Mouse (Mus musculus) right cerebral cortex, postnatal 25 days (tissue): Measurements from ENCODE around the gene Gucy2d.
A peak's percentile ranks its signal among the peaks of the same experiment; 100 is the strongest.

Experiments
- DNase-seq: peaks from one replicate; pipeline ENCODE4 v3.0.0; 2022

The Gucy2d gene

DNA sequence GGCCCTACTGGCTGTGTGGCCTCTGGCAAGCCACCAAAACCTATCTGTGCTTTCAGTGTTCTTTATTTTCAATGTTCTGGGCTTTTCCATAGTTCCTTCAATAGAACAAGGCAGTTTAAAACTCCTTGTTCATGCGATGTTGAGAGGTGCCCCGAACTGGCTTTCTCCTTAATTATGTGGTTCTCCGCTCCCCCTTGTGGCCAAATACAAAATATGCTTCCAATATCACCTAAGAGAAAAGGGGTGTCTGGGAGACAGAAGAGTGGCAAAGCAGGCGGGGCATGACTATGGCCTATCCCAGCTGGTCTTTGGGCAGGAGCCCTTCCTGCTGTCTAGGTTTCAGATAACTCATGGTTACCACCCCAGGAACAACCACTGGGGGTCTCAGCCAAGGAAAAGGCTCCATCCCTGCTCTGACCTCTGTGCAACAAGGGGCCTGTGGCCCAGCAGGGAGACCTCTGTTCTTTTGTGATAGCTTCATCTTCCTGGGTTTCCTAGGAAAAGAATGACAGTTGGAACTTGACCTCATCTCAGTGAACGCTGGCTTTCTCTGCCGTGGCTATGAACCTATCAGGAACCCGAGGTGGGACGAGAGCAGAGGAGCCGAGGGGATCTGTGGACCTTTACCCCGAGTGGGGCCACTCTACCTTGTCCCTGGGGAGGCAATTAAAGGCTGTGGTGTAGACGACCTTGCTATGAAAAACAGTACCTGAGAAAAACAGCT is 7.5 kb downstream of the Gucy2d start:
- DNase-seq: no peak

DNA sequence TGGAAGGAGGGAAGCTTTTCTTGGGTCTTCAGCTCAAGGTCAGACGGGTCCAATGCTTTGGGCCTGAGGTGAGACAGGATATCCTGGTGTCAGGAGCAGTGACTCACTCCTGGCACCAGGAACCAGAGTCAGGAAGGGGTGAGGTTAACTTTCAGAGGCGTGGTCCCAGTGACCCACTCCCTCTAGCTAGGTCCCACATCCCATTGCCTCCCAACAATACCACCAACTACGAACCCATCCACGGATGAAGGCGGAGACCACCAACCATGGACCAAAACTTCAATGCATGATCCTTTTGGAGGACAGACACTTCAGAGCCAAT is 8.1 kb downstream of the Gucy2d start:
- DNase-seq: no peak

DNA sequence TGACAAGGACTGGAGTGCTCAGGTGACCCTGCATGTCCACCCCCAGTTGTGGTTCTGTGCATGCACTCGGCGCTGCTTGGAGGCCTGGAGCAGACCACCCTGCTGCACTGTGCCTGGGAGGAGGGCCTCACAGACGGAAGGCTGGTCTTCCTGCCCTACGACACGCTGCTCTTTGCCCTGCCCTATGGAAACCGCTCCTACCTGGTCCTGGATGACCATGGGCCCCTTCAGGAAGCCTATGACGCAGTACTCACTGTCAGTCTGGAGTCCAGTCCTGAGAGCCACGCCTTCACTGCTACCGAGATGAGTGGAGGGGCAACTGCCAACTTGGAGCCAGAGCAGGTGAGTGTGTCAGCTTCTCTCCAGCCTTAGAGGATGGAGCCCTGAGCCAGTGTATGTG is 9.5 kb downstream of the Gucy2d start:
- no peak for DNase-seq

DNA sequence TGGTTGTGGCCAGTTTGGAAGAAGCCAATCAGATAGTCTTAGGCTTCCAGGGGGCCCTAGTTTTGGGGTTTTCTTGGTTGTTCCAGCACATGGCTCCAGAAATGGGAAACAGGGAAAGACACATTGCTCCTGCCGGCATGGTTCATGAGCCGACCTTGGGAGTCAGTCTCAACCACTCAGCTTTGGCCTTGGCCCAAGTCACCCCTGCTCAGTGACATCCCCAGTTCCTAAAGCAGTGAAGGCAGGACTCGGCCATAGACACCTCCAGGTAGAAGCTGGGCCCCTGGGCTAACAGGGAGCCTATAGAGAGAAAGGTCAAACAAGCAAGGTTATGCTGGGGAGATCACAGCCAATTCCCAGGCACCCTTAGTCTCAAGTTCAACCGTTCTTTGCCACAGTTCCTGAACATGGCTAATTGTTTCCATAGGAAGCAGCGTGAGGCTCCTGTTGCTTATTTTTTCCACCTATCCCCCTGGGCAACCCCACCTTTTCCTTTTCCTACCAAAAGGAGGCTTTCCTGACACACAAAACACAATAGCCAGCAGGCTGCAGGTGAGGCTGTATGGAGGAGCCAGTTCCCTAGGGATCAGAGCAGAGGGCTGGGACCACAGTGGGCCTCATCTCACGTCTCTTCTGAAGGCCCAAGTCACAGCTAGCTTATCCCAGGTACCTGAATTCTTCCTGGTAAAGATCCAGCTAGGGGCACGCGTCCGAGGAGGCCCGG is 14.3 kb downstream of the Gucy2d start:
- no peak for DNase-seq

DNA sequence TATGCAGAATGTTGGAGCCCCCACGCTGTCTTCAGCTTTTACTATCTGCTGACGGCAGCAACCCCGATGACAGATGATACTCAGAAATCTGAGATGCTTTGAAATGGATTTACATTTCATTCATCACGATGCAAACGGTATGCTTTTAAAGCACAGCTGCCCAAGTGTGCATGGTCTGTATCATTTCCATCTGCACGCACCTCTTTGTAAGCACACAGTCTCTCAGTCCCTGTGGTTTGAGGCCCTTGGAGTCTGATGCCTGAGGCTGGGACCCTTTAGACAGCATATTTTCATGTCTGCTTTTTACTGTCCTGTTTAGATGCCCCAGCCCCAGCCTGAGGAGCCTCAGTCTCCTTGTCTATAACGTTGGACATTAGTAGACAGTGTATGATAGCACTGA is 20.1 kb downstream of the Gucy2d start:
- no peak for DNase-seq

DNA sequence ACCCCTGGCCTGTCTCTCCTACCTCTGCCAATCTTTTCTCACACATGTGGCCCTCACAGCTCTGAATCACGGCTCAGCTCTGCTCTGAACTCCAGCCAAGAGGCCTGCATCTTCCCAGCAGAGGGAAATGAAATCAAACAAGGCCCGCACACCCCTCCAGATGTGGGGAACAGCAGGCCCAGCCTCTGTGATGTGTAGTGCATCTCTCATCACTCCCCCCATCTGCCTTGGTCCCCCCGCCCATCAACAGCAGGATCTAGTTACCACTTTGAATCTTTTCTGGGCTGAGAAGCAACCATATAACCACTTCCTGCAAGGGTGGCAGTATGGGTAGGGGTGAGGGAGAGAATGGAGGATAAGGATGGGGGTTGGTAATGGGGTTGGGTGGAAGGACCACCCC is 28.9 kb downstream of the Gucy2d start:
- no peak for DNase-seq

DNA sequence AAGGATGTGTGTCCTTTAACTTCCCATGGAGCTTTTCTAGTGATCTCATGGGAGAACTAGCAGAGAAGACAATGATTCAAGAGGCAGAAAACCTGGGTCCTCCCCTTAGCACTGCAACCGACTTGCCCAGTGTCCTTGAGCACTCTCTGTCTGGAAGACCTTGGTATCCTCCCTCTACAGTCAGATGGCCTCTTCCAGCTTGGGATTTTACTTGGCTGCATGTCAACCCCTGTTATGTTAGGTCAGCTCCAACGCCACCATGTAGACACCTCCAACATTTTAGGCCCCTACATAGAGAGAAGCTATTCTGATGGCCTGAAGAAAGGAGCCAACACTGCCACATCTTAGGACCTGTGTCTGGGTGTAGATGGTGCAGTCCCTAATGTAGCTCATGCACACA is 32.3 kb downstream of the Gucy2d start:
- DNase-seq: no peak

DNA sequence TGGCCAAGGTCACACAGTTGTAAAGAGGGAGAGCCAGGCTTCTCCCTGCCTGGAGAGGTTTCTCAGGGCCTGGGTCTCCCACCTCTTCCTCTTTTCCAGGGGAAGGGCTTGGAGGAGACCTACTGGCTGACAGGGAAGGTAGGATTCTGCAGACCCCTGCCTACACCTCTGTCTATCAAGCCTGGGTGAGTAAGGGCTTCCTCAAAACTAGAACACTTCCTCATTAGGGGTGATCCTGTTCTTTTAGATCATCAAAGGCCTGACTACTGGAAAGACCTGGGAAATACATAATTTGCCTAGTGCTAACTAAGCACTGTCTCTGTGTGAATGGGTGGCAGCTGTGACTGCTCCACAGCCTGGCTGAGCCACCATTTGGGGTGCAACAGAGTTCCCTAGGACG is 34.3 kb downstream of the Gucy2d start:
- no peak for DNase-seq

DNA sequence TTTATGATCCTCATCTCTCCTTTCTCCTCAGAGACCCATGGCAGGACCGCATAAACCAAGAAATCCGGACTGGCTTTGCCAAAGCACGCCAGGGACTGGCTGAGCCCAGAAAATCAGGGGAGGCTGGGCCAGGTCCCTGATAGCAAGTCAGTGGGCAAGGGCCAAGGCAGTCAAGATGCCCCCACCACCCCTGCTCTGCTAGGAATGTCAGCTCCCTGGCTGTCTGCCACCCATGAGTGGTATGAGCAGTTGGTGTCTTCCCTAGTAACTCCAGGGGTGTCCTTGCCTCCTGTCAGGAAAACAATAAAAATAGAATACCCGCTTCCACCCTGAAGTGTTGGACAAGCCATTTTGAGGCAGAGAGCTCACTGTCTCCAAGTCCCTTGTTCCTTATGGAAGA is 36.9 kb downstream of the Gucy2d start:
- DNase-seq: no peak

DNA sequence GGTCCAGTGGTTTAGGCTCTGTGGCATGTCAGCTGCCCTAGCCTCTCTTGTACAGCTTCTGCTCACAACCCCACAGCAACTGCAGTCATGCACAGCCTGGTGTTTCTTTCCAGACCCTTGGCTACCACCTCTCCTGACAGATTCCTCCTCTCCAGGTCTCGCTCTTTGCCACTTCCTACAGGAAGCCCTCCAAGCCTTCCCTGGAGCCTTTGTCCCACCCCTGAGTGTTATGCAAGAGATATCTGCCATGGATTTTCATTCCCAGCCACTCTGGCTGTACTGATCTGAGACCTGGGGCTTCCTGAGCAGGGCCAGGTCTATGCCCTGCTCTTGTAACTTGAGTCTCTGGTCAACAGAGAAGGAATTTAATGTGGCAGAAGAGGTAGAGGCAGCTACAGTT is 40.3 kb downstream of the Gucy2d start:
- DNase-seq: no peak

DNA sequence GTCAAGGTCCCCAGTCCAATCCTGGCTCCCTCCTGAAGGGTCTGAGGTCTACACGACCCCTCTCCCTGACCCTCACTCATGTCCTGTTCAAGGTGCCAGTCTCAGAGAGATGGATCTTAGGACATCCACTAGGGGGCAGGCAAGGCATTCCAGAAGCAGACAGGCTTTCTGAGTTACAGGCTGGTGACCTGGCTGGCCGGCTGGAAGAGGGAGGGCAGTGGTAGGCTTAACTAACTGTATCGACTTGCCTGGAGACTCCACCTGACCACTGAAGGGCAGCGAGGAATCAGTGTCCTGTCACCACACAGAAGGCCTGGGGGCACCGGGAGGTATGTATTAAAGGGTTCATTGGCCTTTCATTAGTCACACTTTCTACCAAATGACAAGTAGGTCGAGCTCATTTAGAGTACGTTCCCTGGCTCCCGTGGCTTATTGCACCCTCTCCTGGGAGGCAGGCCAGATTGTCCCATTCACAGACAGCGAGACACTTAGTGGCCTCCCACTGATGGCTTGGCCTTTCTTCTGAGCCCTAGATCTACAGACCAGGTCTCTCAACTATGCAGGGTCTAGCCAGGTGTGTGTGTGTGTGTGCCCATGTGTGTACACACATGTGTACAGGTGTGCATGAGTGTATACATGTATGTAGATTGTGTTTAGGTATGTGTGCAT is 41.0 kb downstream of the Gucy2d start:
- peak; percentile 62 for DNase-seq

DNA sequence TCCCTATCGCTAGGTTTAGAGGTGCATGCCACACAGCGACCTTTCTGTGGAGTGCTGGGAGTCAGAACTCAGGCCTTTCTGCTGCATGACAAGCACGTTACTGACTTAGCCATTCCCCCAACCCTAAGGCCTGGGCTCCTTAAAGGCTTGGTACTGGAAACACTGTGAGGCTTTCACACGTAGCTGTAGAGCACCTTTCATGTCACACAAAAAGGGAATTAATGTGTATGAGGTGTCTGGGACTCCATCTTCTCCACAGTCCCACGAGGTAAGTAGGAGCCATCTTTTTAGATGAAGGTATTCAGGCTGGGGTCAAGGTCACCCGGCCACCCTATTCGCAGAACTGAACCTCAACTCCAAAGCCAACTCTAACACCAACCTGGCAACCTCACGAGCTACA is 41.6 kb downstream of the Gucy2d start:
- no peak for DNase-seq

DNA sequence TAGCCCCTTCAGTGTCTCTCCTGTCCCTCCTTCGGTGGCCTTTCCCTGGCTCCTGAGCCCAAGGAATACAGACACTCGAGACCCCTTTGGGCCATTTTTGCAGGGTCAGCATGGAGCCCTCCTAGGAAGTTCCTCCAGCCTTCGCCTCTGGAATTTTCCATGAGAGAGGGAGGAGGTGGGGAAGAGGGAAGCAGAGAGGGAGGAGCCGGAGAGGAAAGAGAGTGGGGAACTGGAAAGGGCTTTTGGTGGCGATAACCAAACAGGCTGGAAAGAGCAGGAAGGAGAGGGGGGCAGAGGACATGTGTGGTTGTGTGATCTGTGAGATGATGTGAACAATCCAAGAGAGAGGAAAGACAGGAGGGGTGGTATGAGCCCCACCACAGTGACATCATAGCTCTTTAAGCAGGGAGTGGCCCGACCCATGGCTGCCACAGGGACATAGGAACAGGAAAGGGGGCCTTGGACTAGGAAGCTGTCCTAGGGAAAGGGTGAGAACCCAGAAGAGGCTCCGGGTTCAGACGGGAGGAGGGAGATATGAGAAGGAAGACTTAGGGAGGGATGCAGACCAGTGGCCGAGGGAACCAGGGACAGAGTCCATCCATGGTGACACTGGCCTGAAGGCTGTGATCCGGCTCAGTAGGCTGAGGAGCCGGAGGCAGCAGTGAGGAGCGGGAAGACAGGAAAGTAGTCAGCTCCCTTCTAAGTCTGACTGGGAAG is 42.5 kb downstream of the Gucy2d start:
- no peak for DNase-seq

DNA sequence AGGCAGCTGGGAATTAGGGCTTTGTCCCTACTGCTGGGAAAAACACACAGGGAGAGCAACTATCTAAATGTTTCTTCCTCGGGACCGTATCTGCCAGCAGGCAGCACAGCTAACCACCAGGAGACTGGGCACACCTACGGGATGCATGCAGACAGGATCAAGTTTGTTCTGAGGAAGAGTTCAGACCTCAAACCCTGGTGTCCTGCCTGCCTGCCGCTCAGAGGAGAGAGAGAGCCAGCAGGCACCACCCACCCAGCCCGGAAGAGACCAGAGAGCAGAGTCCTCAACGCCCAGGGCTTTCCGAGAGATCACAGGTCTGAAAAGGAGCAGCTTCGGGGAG is 43.0 kb downstream of the Gucy2d start:
- no peak for DNase-seq

DNA sequence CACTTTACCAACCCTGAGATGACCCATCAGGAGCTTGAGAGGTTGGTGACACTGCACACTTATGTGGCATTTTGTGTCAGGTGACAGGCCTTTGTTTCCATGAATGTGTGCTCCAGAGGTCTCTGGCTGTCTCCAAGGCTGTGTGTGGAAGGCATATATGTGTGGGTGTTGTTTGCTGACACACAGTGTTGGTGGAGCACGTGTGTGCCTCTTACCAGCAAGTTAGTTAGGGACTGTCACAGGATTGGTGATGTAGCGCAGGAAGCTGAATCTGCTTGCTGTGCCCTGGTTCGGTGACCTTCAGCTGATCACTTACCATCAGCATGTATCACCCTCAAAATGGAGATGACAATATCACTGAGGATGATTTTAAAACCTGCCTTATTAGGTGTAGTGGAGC is 44.7 kb downstream of the Gucy2d start:
- DNase-seq: no peak

DNA sequence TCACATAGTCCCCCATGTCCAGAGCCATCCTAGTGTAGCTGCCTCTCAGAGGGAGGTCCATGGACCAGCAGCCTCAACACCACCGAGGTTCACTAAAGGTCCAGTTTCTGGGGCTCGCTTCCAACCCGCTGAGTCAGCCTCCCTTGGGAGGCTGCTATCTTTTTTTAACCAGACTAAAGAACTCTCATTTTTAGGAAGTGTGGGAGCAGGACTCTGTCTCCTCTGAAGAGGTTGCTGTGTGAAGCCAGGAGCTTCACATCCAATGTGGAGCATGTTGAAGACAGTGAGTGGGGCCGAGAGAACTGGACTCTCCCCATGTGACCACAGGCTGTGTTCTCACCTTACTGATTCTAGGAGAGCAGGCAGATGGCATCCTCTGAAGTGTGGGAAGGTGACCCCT is 45.3 kb downstream of the Gucy2d start:
- DNase-seq: no peak

DNA sequence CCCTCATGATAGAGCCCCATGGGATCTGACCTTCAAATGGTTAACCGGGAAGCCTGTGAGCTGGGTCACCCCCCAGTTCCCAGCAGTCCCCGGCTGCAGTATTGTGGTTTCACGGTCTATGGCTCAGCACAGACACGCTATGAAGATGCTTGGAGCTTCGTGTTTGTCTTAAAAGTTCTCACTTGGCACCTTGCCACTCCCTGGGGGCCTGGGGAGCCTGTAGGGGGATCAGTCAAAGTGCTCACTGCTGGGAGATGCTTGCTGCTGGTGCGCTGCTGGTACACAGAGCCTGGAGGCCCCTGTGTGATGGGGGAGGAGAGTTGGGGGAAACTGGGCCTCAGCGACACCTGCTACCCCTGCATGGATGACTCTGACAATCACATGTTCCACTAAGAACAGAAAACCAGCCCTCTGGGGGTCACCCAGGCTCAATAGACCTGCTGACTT is 46.3 kb downstream of the Gucy2d start:
- DNase-seq: no peak

DNA sequence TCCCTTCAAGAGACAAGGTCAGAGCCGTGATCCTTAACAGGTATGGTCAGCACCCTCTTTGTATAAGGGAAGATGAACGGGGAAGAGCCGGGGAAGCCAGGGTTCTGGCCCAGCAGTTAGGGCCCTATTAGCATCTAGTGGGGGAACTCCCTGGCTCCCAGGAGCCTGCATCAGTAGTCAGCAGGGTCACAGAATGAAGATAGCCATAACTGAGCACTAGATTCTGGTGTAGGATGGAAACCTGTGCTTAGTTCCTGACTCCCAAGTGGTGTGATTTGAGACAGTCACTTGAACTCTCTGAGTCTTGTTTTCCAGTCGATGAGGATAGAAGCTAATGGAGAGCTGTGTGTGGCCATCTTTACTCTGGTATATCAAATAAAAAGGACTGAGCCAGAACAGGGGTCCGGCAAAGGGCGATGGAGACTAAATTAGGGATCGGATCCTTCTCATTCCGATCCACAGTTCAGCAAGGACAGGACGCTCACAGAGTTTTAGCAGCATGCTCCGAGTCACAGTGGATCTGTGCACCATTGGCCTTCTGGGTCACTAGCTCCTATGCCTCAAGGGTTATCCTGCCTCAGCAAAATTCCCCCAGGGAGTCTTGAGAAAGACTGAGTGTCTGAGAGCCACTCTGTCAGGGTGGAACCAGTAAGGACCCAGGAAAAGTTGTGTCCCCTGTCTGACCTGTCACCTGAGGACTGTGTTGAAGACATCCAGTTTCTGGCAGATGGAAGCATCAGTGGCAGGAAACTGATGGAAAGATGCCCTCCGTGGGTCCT is 47.2 kb downstream of the Gucy2d start:
- DNase-seq: no peak

DNA sequence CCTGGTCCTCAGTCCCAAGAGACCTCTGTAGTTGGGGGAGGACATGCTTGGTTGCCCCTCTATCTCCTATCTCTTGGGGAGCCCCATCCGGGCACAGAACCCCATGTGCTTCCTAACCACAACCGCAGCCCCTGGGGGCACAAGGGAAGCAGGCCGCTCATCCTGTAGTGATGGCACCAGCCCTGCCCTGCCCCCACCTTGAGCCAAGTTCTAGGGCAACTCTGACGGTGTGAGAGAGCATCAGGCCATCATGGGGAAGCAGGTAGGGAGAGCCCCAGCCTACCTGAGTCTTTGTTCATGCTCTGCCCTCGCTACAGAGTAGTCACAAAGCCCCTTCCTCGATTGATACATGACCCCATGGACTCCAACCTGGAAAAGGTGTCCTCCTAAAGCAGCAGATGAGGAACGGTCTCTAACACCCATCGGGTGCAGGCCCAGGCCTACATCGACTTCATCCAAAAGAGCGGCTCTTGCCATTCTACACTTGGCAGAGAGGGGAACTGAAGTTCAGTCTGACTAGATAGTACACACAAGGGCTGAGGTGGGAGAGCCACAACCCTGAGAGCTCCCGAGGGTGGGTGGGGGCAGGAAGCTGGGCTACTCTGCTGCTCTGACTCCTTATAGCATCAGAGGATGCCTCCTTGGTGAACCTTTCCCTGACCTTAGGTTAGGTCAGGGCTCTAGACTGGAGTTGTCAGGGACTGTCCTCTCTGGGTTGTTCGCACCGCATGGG is 48.3 kb downstream of the Gucy2d start:
- DNase-seq: no peak

DNA sequence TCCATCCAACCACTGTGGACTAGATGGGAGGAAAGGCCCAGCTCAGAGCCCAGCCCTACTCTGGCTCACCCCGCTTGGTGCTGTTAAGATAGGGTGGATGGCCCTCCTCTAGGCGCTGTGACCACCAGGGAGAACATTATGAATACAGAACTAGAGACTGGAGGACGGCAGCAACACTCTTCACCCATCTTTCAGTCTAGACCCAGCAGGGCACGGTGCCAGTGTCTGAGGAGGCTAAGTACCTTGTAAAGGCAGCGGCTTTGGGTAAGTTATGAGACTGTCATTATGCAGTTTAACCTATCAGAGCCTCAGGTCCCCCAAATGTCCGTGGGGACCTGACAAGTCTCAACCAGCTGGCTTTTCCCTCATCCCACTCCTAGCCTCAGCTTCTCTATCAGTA is 48.9 kb downstream of the Gucy2d start, which contains the start of gene Lrrc32:
Gene Lrrc32 (plus strand): TSS at position 153 of the 400 bp plus-strand sequence.
- no peak for DNase-seq

DNA sequence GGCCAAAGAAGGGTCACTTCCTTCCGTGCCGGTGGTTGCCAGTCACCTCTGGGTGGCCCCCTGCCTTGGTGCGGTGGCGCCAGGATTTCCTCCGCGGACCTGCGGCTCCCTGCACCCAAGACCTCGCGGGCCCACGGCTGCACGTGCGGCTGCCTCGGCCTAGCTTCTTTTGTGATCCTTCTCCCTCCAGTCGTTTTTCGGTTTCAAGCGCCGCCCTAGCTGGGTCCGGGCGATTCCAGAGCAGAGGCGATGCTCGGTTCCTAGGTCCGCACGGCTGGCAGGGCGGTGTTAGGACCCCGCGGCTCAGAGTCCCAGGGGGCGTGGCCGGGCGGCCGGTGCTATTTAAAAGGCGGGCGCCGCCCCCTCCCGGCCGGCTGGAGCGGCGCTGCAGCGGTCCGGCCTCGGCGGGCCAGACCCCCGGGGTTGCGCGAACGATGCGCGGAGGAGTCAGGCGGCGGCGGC is 49.4 kb downstream of the Gucy2d start:
- DNase-seq: peak; percentile 69

DNA sequence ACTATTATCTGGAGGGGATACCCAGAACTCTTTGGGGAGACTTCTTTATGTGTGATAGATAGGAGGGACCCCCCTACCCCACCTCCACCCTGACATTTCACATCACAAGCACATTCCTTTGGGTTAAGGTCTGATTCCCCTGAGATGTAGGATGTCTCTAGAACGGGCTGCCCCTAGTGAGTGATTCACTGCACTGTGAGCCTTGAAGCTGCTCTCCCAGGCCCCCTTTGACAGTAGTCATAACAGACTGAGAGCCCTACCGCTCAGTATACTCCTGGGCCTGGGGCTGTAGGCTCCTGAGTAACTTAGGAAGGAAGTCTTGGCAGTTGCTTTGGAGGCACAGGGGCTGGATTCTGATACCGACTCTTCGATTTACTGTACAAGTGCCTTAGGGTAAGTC is 50.1 kb downstream of the Gucy2d start:
- DNase-seq: no peak
